Mouse (Mus musculus) G1E (cell line): ENCODE data around the gene Garem2. TPM values are rescaled to one million over a fixed set of nuclear protein-coding genes. Genes with fewer than 3 reads are reported as not detected.
A peak's percentile ranks its signal among the peaks of the same experiment; 100 is the strongest.

Source experiments
- ATAC-seq: 2 replicates; pipeline ENCODE4 v1.8.0; 2016; ENCODE audit warnings: mild to moderate bottlenecking; ENCODE audit not compliant: insufficient number of reproducible peaks, poor library complexity, low FRiP score, severe bottlenecking; ENCODE audit errors: extremely low read depth
- DNase-seq: peaks from one replicate; pipeline ENCODE4 v3.0.0; 2012; ENCODE audit warnings: low spot score
- H3K27me3 ChIP-seq: 2 replicates; pipeline ENCODE4 v1.6.1; 2012; ENCODE audit warnings: mild to moderate bottlenecking, low read length, inconsistent platforms; ENCODE audit not compliant: insufficient read depth
- H3K36me3 ChIP-seq: replicated peaks from 2 replicates; pipeline ENCODE3; 2012; ENCODE audit warnings: mild to moderate bottlenecking, inconsistent platforms
- H3K4me1 ChIP-seq: 2 replicates; pipeline ENCODE4 v1.6.1; 2012; ENCODE audit warnings: low read depth, low read length, inconsistent platforms, mixed read lengths; ENCODE audit not compliant: insufficient read depth
- H3K4me3 ChIP-seq: 2 replicates; pipeline ENCODE4 v1.5.1; 2012; ENCODE audit warnings: low read depth, mild to moderate bottlenecking, inconsistent platforms, low read length, moderate library complexity, mixed read lengths
- H3K9me3 ChIP-seq: replicated peaks from 2 replicates; pipeline ENCODE4 v1.6.1; 2012; ENCODE audit warnings: inconsistent platforms
- CTCF ChIP-seq: IDR thresholded peaks from 2 replicates; pipeline ENCODE4 v1.5.1; 2012; ENCODE audit warnings: low read depth, low read length, inconsistent platforms, mixed read lengths
- GATA1 ChIP-seq: IDR thresholded peaks from 2 replicates; pipeline ENCODE4 v1.6.1; 2012; ENCODE audit warnings: borderline replicate concordance, low read length, inconsistent platforms, mixed read lengths
- GATA2 ChIP-seq: IDR thresholded peaks from 2 replicates; pipeline ENCODE4 v1.6.1; 2012; ENCODE audit warnings: low read depth, low read length, inconsistent platforms, borderline replicate concordance
- POLR2AphosphoS5 ChIP-seq: IDR thresholded peaks from 2 replicates; pipeline ENCODE4 v1.6.1; 2012; ENCODE audit warnings: low read depth, low read length, inconsistent platforms; ENCODE audit not compliant: insufficient replicate concordance
- TAL1 ChIP-seq: conservative IDR thresholded peaks from 2 replicates; pipeline ENCODE4 v1.6.1; 2012; ENCODE audit warnings: low read depth, low read length, inconsistent platforms, mixed read lengths
- polyA plus RNA-seq: library from polyadenylated mRNA; stranded (reverse); fragments of >175 nt; gene quantifications from 2 replicates; pipeline ENCODE4 v1.2.3, GENCODE M21; 2012
- total RNA-seq, 2 experiments: library from RNA; stranded (forward) in 1 of 2; stranded (reverse) in 1 of 2; fragments of 200-1000 nt in 1 of 2; fragments of >200 nt in 1 of 2; fragmentation: Nextera tagmentation in 1 of 2; gene quantifications; 2 replicates each; pipeline ENCODE4 v1.2.3; 2014 to 2017

Garem2 gene
- total and polyA plus RNA-seq, 3 experiments, result under 0.01 TPM; not detected in 2

DNA sequence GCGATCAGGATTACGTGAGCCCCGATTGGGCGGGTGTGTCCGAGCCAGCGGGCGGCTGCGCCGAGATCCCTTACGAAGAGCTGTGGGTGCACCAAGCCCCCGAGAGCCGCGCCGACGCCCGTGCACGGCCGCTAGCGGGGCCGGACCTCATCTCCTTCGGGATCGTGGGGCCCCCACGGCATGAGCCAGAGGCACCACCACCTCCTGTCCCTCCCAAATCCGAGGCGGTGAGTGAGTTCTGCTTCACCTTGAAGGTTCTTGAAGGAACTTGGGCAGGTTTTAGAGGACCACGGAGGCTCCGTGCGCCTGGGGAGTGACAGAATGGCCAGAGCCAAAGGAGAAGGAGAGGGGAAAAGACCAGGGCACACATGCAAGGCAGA lies 9.8 kb downstream of the Garem2 start:
- H3K4me1 ChIP-seq, result no peaks in the 10 kb centered on the region
- no peak overlapping the region; the same call in 1 of the 2 replicates for H3K4me3 ChIP-seq
- DNase-seq, result no peak
- ATAC-seq, result no peak
- H3K9me3 ChIP-seq, result peaks cover 14% of the 10 kb centered on the region
- H3K27me3 ChIP-seq, result peaks cover 11% of the 10 kb centered on the region
- TF ChIP-seq GATA1 (no peak), TAL1 (no peak), GATA2 (no peak), CTCF (no peak), POLR2AphosphoS5 (no peak)
- H3K36me3 ChIP-seq, result peaks cover 35% of the 10 kb centered on the region

DNA sequence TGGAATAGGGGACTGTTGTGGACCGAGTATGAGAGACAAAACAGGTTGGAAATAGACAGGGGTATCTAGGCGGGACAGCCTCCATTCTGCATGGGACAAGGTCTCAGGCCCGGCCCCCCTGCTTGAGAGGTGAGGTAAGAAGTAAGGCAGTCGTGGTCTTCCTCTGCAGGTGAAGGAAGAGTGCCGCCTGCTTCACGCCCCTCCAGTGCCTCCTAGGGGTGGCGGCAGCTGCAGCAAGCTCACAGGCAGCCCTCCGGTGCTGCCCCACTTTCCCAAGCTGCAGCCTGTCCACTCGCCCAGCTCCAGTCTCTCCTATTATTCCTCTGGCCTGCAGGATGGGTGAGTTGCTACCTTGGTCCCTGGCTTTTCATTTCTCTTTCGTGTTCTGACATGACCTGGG lies 10.8 kb downstream of the Garem2 start:
- Histone ChIP-seq H3K27me3 (peaks cover 10% of the 10 kb centered on the region; the same call in 1 of the 2 replicates), H3K4me1 (no peaks in the 10 kb centered on the region), H3K4me3 (no peak overlapping the region), H3K36me3 (peaks cover 45% of the 10 kb centered on the region), H3K9me3 (peaks cover 14% of the 10 kb centered on the region)
- no peak for DNase-seq
- ATAC-seq, result no peak
- no peak for TF ChIP-seq TAL1
- TF ChIP-seq CTCF, result no peak
- no peak for TF ChIP-seq GATA1
- TF ChIP-seq POLR2AphosphoS5, result no peak
- TF ChIP-seq GATA2, result no peak

DNA sequence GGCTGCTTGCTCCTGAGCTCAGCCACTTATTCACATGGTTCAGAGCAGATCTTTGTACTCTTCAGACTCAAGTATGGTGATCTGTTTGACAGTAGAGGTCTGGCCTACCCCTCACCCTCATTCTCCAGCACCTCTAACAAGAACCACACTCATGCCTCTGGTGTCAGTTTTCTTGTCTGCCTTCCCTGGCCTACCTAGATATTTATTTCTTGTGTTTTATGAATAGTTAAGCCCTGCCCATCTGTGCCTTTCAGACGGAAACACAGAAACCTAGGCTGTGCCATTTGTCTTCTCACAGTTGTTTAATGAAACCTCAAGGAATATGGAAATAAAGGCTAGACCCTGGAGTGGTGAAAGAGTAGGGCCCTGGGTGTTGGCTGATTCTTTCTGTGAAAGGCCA lies 13.1 kb downstream of the Garem2 start:
- Histone ChIP-seq H3K27me3 (peaks cover 3% of the 10 kb centered on the region; the same call in 1 of the 2 replicates), H3K9me3 (peaks cover 14% of the 10 kb centered on the region), H3K4me3 (no peak overlapping the region), H3K4me1 (no peaks in the 10 kb centered on the region), H3K36me3 (peaks cover 68% of the 10 kb centered on the region)
- no peak for DNase-seq
- no peak for TF ChIP-seq POLR2AphosphoS5
- no peak for TF ChIP-seq GATA1
- no peak for TF ChIP-seq TAL1
- TF ChIP-seq CTCF, result no peak
- TF ChIP-seq GATA2, result no peak
- ATAC-seq, result no peak

DNA sequence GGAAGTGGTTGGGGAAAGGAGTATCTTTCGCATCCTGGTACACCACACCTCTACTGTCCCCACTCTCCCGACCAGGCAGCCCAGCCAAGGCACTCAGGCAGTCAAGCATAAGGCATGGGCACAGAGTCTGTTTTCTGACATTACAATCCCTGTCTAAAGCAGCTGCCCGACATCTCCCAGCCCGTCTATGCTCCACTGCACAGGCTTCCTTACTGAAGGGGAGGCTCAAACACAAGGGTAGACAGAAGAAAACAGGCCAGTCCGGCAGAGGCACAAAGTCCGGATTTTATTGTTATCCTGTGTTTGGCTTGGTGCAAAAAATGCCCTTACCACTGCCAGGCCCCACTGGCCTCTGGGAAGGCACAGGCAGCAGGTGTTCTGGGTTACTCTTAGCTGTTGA lies 14.2 kb downstream of the Garem2 start:
- DNase-seq (no peak), ATAC-seq (no peak)
- TF ChIP-seq CTCF, result no peak
- TF ChIP-seq GATA2, result no peak
- no peak for TF ChIP-seq TAL1
- TF ChIP-seq GATA1, result no peak
- TF ChIP-seq POLR2AphosphoS5, result no peak
- Histone ChIP-seq H3K36me3 (peaks cover 79% of the 10 kb centered on the region), H3K27me3 (no peaks in the 10 kb centered on the region; the same call in 1 of the 2 replicates), H3K4me1 (no peaks in the 10 kb centered on the region), H3K9me3 (peaks cover 8% of the 10 kb centered on the region), H3K4me3 (no peak overlapping the region)

DNA sequence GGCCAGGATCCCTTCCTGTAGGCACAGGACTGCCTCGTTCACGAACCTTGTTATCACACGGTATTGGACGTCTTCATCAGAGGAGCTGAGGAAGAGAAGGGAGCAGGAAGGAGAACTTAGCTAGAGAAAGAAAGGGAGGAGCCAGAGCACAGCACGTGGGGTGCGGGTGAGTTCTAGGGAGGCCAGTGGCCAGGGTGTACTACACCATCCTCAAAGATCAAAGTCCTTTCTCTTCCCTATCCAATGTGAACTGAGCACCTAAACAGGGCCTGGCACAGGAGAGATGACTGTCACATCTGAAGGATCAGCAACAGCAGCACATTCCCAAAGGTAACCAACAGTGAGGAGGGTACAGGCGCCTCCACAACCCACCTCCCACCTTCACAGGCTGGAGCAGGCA lies 15.1 kb downstream of the Garem2 start:
- Histone ChIP-seq H3K4me1 (no peaks in the 10 kb centered on the region), H3K27me3 (no peaks in the 10 kb centered on the region), H3K4me3 (no peak overlapping the region), H3K36me3 (peaks cover 88% of the 10 kb centered on the region), H3K9me3 (no peaks in the 10 kb centered on the region; the same call in 1 of the 2 replicates)
- TF ChIP-seq GATA2, result no peak
- TF ChIP-seq POLR2AphosphoS5, result no peak
- TF ChIP-seq TAL1, result no peak
- TF ChIP-seq CTCF, result no peak
- no peak for TF ChIP-seq GATA1
- DNase-seq (no peak), ATAC-seq (no peak)

DNA sequence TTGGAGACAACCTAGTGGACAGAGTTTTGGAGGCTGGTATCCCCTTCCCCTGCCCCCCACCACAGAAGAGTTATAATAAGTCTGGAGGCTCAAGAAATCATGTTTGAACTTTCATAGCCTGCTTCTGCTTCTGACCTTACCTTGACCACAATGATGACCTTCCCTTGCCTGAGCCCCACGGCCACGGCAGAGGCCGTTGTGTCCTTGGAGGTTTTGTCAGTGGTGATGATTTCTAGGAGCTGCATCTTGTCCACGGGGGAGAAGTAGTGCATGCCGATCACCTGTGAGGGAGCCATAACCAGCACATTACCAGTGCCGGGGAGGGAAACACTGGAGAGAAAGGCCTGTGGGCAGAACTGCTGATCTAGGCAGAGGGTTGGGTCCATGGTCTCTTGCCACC lies 17.5 kb downstream of the Garem2 start:
- TF ChIP-seq TAL1 (no peak), GATA2 (no peak), CTCF (no peak), POLR2AphosphoS5 (no peak), GATA1 (no peak)
- H3K4me3 ChIP-seq, result no peak overlapping the region
- no peak for DNase-seq
- no peaks in the 10 kb centered on the region for H3K4me1 ChIP-seq
- H3K9me3 ChIP-seq, result no peaks in the 10 kb centered on the region
- no peaks in the 10 kb centered on the region for H3K27me3 ChIP-seq
- H3K36me3 ChIP-seq, result peaks cover 99% of the 10 kb centered on the region
- no peak for ATAC-seq

DNA sequence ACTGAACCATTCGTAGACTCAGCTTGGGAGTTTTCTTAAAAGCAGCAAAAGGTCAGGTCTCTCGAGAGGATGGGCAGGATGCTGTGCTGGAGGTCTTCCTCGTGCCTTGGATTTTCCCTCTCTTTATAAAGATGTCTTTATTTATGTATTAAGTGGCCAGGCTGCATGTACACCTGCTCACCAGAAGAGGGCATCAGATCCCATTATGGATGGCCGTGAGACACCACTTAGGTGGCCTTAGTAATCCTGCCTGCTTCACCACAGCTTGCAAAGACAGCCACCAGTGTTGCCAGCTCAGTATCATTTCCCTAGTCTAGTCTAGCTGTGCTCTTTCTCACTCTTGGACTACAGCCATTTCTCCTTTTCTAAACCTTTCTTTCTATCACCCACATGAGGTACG lies 20.6 kb downstream of the Garem2 start:
- DNase-seq (no peak), ATAC-seq (no peak)
- H3K4me3 ChIP-seq, result no peak overlapping the region
- H3K9me3 ChIP-seq, result no peaks in the 10 kb centered on the region
- no peaks in the 10 kb centered on the region for H3K4me1 ChIP-seq
- TF ChIP-seq CTCF (peak; percentile 83), TAL1 (no peak)
- H3K27me3 ChIP-seq, result no peaks in the 10 kb centered on the region
- H3K36me3 ChIP-seq, result peaks cover 99% of the 10 kb centered on the region
